Mouse (Mus musculus) heart, adult 2 months (tissue): ENCODE measurements around the gene Pknox2.

Source experiments
- CTCF ChIP-seq: fragments of 200-600 bp; IDR thresholded peaks from 2 replicates; pipeline ENCODE4 v1.8.1; 2022; ENCODE audit warnings: antibody characterized with exemption, mild to moderate bottlenecking, moderate library complexity
- EP300 ChIP-seq: fragments of 200-500 bp; IDR thresholded peaks from 2 replicates; pipeline ENCODE4 v1.6.1; 2011; ENCODE audit warnings: low read depth, low read length, control low read depth; ENCODE audit not compliant: insufficient read depth

DNA sequence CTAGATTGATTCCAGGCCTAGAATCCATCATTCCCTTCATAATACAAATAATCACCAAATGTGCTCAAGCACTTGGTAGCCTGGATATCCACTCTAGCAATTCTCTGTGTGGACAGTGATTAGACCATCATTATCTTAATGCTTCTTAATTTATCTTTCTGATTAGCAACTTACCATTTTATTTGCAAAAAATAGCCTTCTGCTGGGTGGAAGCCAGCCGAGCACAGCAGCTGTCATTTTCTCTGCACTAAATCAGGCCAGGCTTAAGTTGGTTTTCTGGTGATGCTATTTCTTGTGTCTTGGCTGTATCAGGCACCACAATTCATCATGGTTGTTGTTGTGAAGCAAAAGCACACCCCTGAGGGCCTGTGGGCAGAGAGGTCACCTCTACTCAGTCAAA lies 112.9 kb downstream of the Pknox2 start:
- TF ChIP-seq EP300: no peak
- no peak for TF ChIP-seq CTCF
